Mouse (Mus musculus) intestine, postnatal 0 days (tissue): ENCODE results near the gene Fmo2. TPM values are rescaled to one million over a fixed set of nuclear protein-coding genes. Genes with fewer than 3 reads are reported as not detected.

Experiments
- ATAC-seq: fragments of 200-750 bp; cut with Nextera tagmentation; 2 replicates; pipeline ENCODE4 v1.8.0; 2017; ENCODE audit warnings: mild to moderate bottlenecking, moderate TSS enrichment, moderate library complexity
- H3K27ac ChIP-seq: fragments of 300-500 bp; sonication (generic); 2 replicates; pipeline ENCODE4 v1.5.1; 2014; ENCODE audit warnings: mild to moderate bottlenecking, low read depth, low read length, moderate library complexity
- H3K27me3 ChIP-seq: fragments of 300-500 bp; sonication (generic); replicated peaks from 2 replicates; pipeline ENCODE4 v1.6.1; 2014; ENCODE audit warnings: low read length, mixed read lengths; ENCODE audit not compliant: control insufficient read depth, insufficient read depth
- H3K36me3 ChIP-seq: fragments of 300-500 bp; sonication (generic); 2 replicates; pipeline ENCODE4 v1.6.1; 2014; ENCODE audit warnings: mild to moderate bottlenecking, moderate library complexity; ENCODE audit not compliant: control insufficient read depth, insufficient read depth
- H3K4me1 ChIP-seq: fragments of 300-500 bp; sonication (generic); replicated peaks from 2 replicates; pipeline ENCODE4 v1.6.1; 2014; ENCODE audit warnings: antibody characterized with exemption, low read length, mixed read lengths; ENCODE audit not compliant: control insufficient read depth, insufficient read depth
- H3K4me2 ChIP-seq: fragments of 300-500 bp; sonication (generic); replicated peaks from 2 replicates; pipeline ENCODE4 v1.6.1; 2014; ENCODE audit warnings: low read depth, mild to moderate bottlenecking, moderate library complexity
- H3K4me3 ChIP-seq: fragments of 300-500 bp; sonication (generic); 2 replicates; pipeline ENCODE4 v1.5.1; 2014; ENCODE audit warnings: low read depth, low read length
- H3K9ac ChIP-seq: fragments of 300-500 bp; sonication (generic); 2 replicates; pipeline ENCODE4 v1.6.1; 2014; ENCODE audit warnings: mild to moderate bottlenecking, low read depth, low read length
- H3K9me3 ChIP-seq: fragments of 300-500 bp; sonication (generic); 2 replicates; pipeline ENCODE4 v1.6.1; 2016; ENCODE audit warnings: mixed run types; ENCODE audit not compliant: control insufficient read depth
- CTCF ChIP-seq: sonication (generic); IDR thresholded peaks from 2 replicates; pipeline ENCODE4 v1.5.1; 2016; ENCODE audit warnings: low read depth, mild to moderate bottlenecking, control low read depth, antibody characterized with exemption, moderate library complexity
- WGBS: fragments of 180-500 bp; shearing (Covaris S2); extraction: QIAGEN DNeasy Blood & Tissue Kit; methylation state at CpG from one replicate; pipeline ENCODE4 v1.1.7; 2014; 5-methylcytosine and 5-hydroxymethylcytosine counted together
- polyA plus RNA-seq: library from polyadenylated mRNA; unstranded; fragments of >200 nt; fragmentation: Nextera tagmentation; extraction: Ambion mirVana; gene quantifications from 2 replicates; pipeline ENCODE4 v1.2.1, GENCODE M21; 2015

Fmo2 gene
- 3.8 and 4.4 TPM in 2 replicates for polyA plus RNA-seq

DNA sequence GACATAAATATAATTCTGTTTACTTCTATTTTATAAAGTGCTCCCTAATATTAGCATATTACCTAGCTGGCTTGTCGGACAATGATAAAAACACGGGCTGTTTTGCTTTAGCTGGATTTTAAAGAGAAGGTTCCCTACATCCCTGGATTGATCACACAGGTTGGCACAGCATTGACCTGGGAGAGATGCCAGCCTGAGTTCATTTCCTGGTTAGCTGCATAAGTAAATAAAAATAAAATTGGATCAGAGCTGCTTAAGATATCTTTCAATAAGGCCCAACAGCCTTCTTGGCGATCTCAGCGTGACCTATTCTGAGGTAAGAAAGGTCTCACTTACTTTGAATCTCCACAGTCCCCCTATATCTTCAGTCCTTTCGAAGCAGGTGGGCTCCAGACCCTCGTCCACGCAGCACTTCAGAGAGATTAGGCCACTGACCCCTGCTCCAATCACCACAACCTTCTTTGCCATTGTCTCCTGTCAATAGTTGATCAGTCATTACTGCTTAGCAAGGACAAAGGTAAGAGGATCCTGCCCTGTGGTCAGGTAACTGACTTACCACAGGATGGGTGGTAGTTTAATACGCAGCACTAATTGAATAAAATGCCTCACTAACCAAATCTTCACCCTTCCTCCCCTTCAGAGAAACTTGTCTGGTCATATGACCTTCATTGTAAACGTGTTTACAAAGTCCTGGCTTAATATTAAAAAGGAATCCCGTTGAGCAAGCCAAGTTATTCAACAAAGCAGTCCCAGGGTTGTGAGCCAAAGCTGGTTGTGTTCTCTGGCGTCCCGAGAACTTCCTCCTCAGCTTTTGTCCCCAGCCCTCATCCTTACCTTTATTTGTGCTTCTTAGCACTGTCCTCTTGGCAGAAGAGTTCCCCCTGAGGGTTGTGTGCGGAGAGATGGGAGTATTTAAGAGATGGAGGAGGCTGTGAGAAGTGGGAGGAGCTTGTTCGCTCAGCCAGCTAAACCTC, at the start of gene Fmo2:
Fmo2 (minus strand) TSS at position 889 of the 974 bp plus-strand sequence.
- no peak within 1 kb of the TSS for H3K4me2 ChIP-seq
- TF ChIP-seq CTCF = no peak
- no peak within 1 kb of the TSS for H3K27ac ChIP-seq
- ATAC-seq = no peak
- no peaks in the 10 kb centered on the region for H3K9me3 ChIP-seq
- H3K4me1 ChIP-seq = no peaks in the 10 kb centered on the region
- no peaks in the 10 kb centered on the region for H3K27me3 ChIP-seq
- H3K9ac ChIP-seq = no peak within 1 kb of the TSS
- H3K36me3 ChIP-seq = no peaks in the 10 kb centered on the region
- no peak within 1 kb of the TSS for H3K4me3 ChIP-seq
- 68% methylated on average over 14 of the region's 14 CpGs for WGBS

- no peaks in the 10 kb centered on the region for H3K4me1 ChIP-seq
- no peaks in the 10 kb centered on the region for H3K27me3 ChIP-seq
- H3K4me3 ChIP-seq = no peak overlapping the region
- no peak overlapping the region for H3K27ac ChIP-seq
- TF ChIP-seq CTCF = no peak
- WGBS = 91% methylated on average over 6 of the region's 6 CpGs
- H3K9ac ChIP-seq = no peak overlapping the region
- no peaks in the 10 kb centered on the region for H3K36me3 ChIP-seq
- no peak for ATAC-seq
- H3K9me3 ChIP-seq = no peaks in the 10 kb centered on the region
- no peak overlapping the region for H3K4me2 ChIP-seq
Measured at GRCm38 (mm10) chr1:162947934-162948333, 49.4 kb upstream of the Fmo2 start.

DNA sequence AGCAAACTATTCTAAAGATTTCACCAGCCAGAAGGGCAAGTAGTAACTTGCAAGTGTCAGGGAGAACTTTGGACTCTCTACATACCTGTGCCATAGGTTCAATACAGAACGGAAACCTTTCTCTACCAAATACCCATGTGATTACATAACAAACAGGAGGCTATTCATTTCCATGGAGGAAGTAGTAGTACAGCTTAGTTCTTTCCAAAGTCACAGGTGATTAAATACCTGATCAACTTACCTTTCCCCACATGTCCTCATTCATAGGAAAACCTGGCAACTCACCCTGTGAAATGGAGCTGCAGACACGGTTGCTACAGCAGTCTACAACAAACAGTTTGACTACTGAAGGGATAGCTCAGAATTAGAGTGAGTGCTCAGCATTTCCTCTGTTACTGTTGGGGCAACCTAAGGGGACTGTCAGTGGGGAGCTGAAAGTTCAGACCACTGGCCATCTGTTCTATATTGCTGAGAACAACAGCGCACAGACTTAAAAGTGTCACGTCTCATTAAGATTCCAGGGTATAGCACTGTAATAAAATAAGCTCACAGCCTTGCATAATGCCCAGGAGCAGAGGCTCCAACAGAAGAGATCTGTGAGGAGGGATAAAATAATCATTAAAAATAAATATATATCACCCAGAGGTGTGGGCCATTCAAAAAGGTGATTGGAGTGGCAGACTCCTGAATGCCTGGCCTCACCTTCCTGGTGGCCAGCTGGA, 48.5 kb upstream of the Fmo2 start:
- 65% methylated on average over 4 of the region's 4 CpGs for WGBS
- TF ChIP-seq CTCF = no peak
- peak; percentile 69; the same call in 1 of the 2 replicates for ATAC-seq
- H3K4me3 ChIP-seq = no peak overlapping the region
- no peaks in the 10 kb centered on the region for H3K27me3 ChIP-seq
- H3K4me2 ChIP-seq = no peak overlapping the region
- H3K36me3 ChIP-seq = no peaks in the 10 kb centered on the region
- H3K4me1 ChIP-seq = no peaks in the 10 kb centered on the region
- no peak overlapping the region for H3K9ac ChIP-seq
- H3K27ac ChIP-seq = no peak overlapping the region
- no peaks in the 10 kb centered on the region for H3K9me3 ChIP-seq

- H3K27me3 ChIP-seq = no peaks in the 10 kb centered on the region
- H3K9me3 ChIP-seq = no peaks in the 10 kb centered on the region
- ATAC-seq = no peak
- TF ChIP-seq CTCF = no peak
- no peak overlapping the region for H3K4me3 ChIP-seq
- no peak overlapping the region for H3K27ac ChIP-seq
- 61% methylated on average over 6 of the region's 6 CpGs for WGBS
- H3K4me1 ChIP-seq = no peaks in the 10 kb centered on the region
- H3K9ac ChIP-seq = no peak overlapping the region
- no peaks in the 10 kb centered on the region for H3K36me3 ChIP-seq
- no peak overlapping the region for H3K4me2 ChIP-seq
Measured at GRCm38 (mm10) chr1:162943700-162944099, 45.2 kb upstream of the Fmo2 start.

GRCm38 (mm10) chr1:162938696-162939351, 40.3 kb upstream of the Fmo2 start:
- no peak for ATAC-seq

More at GRCm38 (mm10) chr1:162938696-162939351, 40.3 kb upstream of the Fmo2 start:
- Histone ChIP-seq H3K27me3 (no peaks in the 10 kb centered on the region), H3K4me1 (no peaks in the 10 kb centered on the region), H3K9me3 (no peaks in the 10 kb centered on the region), H3K9ac (no peak overlapping the region), H3K4me3 (no peak overlapping the region), H3K36me3 (no peaks in the 10 kb centered on the region), H3K27ac (no peak overlapping the region), H3K4me2 (no peak overlapping the region)
- WGBS = 64% methylated on average over 4 of the region's 4 CpGs
- no peak for TF ChIP-seq CTCF
